Mouse (Mus musculus) limb, embryonic 13.5 days (tissue): ENCODE measurements at regions not wholly inside any gene's neighbourhood (a gene's known extent, or its start where the extent isn't known, plus 50 kb on each side); places are given as distances from the start of the nearest gene placed in this dataset.

Experiments
- ATAC-seq: fragments of 200-750 bp; cut with Nextera tagmentation; 2 replicates; pipeline ENCODE4 v1.8.0; 2017; ENCODE audit warnings: low read depth, moderate number of reproducible peaks, moderate TSS enrichment; ENCODE audit not compliant: low FRiP score
- H3K27ac ChIP-seq: fragments of 300-500 bp; sonication (generic); 2 replicates; pipeline ENCODE4 v1.5.1; 2015; ENCODE audit warnings: inconsistent platforms, mild to moderate bottlenecking, moderate library complexity
- H3K27me3 ChIP-seq: fragments of 300-500 bp; sonication (generic); 2 replicates; pipeline ENCODE4 v1.6.1; 2015; ENCODE audit warnings: mild to moderate bottlenecking, inconsistent platforms
- H3K36me3 ChIP-seq: fragments of 300-500 bp; sonication (generic); 2 replicates; pipeline ENCODE4 v1.6.1; 2015; ENCODE audit warnings: inconsistent platforms, mild to moderate bottlenecking, moderate library complexity
- H3K4me1 ChIP-seq: fragments of 300-500 bp; sonication (generic); 2 replicates; pipeline ENCODE4 v1.6.1; 2015; ENCODE audit warnings: inconsistent platforms
- H3K4me2 ChIP-seq: fragments of 300-500 bp; sonication (generic); replicated peaks from 2 replicates; pipeline ENCODE4 v1.6.1; 2015; ENCODE audit warnings: inconsistent platforms, mild to moderate bottlenecking, moderate library complexity
- H3K4me3 ChIP-seq: fragments of 300-500 bp; sonication (generic); 2 replicates; pipeline ENCODE4 v1.5.1; 2015; ENCODE audit warnings: moderate library complexity, mild to moderate bottlenecking, inconsistent platforms
- H3K9ac ChIP-seq: fragments of 300-500 bp; sonication (generic); 2 replicates; pipeline ENCODE4 v1.6.1; 2015; ENCODE audit warnings: mild to moderate bottlenecking, inconsistent platforms
- H3K9me3 ChIP-seq: fragments of 300-500 bp; sonication (generic); 2 replicates; pipeline ENCODE4 v1.6.1; 2016; ENCODE audit warnings: inconsistent platforms
- WGBS: fragments of 180-500 bp; shearing (Covaris S2); methylation state at CpG from one replicate; pipeline ENCODE4 v1.1.7; 2015; 5-methylcytosine and 5-hydroxymethylcytosine counted together

- H3K4me2 ChIP-seq, result no peak overlapping the region
- ATAC-seq, result no peak
- H3K9ac ChIP-seq, result no peak overlapping the region
- 72% methylated on average over 4 of the region's 4 CpGs for WGBS
- H3K4me1 ChIP-seq, result no peaks in the 10 kb centered on the region
- no peak overlapping the region for H3K4me3 ChIP-seq
- H3K9me3 ChIP-seq, result no peaks in the 10 kb centered on the region
- no peaks in the 10 kb centered on the region for H3K36me3 ChIP-seq
- no peak overlapping the region for H3K27ac ChIP-seq
- H3K27me3 ChIP-seq, result no peaks in the 10 kb centered on the region
Observed at GRCm38 (mm10) chr3:137110485-137110884, 230.4 kb upstream of the Emcn start.

GRCm38 (mm10) chr3:137129967-137130366 is 210.9 kb upstream of the Emcn start:
- WGBS, result 87% methylated on average over 4 of the region's 4 CpGs
- Histone ChIP-seq H3K4me1 (no peaks in the 10 kb centered on the region), H3K9ac (no peak overlapping the region), H3K27ac (no peak overlapping the region), H3K4me3 (no peak overlapping the region), H3K4me2 (no peak overlapping the region), H3K27me3 (no peaks in the 10 kb centered on the region), H3K36me3 (no peaks in the 10 kb centered on the region), H3K9me3 (no peaks in the 10 kb centered on the region)
- no peak for ATAC-seq

DNA sequence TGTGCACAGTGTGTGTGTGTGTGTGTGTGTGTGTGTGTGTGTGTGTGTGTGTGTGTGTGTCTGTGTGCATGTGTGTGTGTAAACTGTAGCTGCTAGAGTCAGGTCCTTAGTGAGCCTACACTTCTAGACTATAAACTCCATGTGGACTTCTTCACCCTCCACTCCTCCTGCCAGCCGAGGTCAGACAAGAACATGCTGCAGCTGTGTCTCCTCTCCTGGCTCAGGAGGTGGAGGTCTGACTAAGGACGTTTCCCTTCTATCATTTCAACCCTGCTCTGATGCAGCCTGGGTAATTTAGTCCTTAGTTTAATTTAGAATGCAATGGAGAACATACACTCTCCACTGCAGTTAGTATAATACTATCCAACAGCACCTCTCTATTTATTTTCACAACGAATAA is 198.8 kb upstream of the Emcn start:
- Histone ChIP-seq H3K27ac (no peak overlapping the region), H3K9me3 (no peaks in the 10 kb centered on the region), H3K36me3 (no peaks in the 10 kb centered on the region), H3K27me3 (no peaks in the 10 kb centered on the region), H3K4me1 (no peaks in the 10 kb centered on the region), H3K9ac (no peak overlapping the region), H3K4me2 (no peak overlapping the region), H3K4me3 (no peak overlapping the region)
- 63% methylated on average over 3 of the region's 3 CpGs for WGBS
- ATAC-seq, result no peak

DNA sequence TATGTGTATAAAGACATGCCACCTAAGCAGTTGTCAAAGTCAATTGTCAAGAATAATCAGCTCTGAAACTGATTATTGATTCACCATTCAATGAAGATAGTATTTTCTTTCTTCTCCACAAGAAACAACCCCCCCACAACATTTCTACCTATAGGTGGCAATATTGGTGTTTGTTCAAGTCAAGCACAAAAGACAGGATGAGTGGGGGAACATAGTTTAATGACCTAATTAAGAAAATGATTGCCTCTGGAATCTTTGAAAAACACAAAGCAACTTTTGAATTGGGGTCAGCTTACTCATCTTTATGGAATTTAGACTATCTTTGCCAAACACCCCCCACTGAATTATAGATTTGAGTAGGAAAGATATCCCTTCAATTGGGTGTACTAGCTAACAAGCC is 194.8 kb upstream of the Emcn start:
- Histone ChIP-seq H3K36me3 (no peaks in the 10 kb centered on the region), H3K4me3 (no peak overlapping the region), H3K27ac (no peak overlapping the region), H3K27me3 (no peaks in the 10 kb centered on the region), H3K4me1 (no peaks in the 10 kb centered on the region), H3K9ac (no peak overlapping the region), H3K4me2 (no peak overlapping the region), H3K9me3 (no peaks in the 10 kb centered on the region)
- no peak for ATAC-seq

GRCm38 (mm10) chr3:137147405-137147804 is 193.5 kb upstream of the Emcn start:
- ATAC-seq, result no peak
- WGBS, result 69% methylated on average over 5 of the region's 5 CpGs
- H3K4me3 ChIP-seq, result no peak overlapping the region

GRCm38 (mm10) chr3:137150414-137151010 is 190.4 kb upstream of the Emcn start:
- ATAC-seq, result no peak
- WGBS, result 84% methylated on average over 14 of the region's 14 CpGs
- H3K27me3 ChIP-seq, result no peaks in the 10 kb centered on the region

More at GRCm38 (mm10) chr3:137147405-137147804, 193.5 kb upstream of the Emcn start:
- Histone ChIP-seq H3K27me3 (no peaks in the 10 kb centered on the region), H3K4me1 (no peaks in the 10 kb centered on the region), H3K9me3 (no peaks in the 10 kb centered on the region), H3K36me3 (no peaks in the 10 kb centered on the region), H3K9ac (no peak overlapping the region), H3K4me2 (no peak overlapping the region), H3K27ac (no peak overlapping the region)

GRCm38 (mm10) chr3:137151431-137151830 is 189.4 kb upstream of the Emcn start:
- H3K36me3 ChIP-seq, result no peaks in the 10 kb centered on the region
- no peak overlapping the region for H3K4me3 ChIP-seq
- H3K9ac ChIP-seq, result no peak overlapping the region
- H3K27me3 ChIP-seq, result no peaks in the 10 kb centered on the region
- no peak overlapping the region for H3K27ac ChIP-seq
- ATAC-seq, result no peak
- WGBS, result 76% methylated on average over 1 of the region's 1 CpGs
- no peaks in the 10 kb centered on the region; the same call in 1 of the 2 replicates for H3K4me1 ChIP-seq
- no peak overlapping the region for H3K4me2 ChIP-seq
- no peaks in the 10 kb centered on the region for H3K9me3 ChIP-seq

More at GRCm38 (mm10) chr3:137150414-137151010, 190.4 kb upstream of the Emcn start:
- Histone ChIP-seq H3K9me3 (no peaks in the 10 kb centered on the region), H3K27ac (no peak overlapping the region), H3K4me1 (no peaks in the 10 kb centered on the region), H3K9ac (no peak overlapping the region), H3K36me3 (no peaks in the 10 kb centered on the region), H3K4me3 (no peak overlapping the region), H3K4me2 (no peak overlapping the region)

DNA sequence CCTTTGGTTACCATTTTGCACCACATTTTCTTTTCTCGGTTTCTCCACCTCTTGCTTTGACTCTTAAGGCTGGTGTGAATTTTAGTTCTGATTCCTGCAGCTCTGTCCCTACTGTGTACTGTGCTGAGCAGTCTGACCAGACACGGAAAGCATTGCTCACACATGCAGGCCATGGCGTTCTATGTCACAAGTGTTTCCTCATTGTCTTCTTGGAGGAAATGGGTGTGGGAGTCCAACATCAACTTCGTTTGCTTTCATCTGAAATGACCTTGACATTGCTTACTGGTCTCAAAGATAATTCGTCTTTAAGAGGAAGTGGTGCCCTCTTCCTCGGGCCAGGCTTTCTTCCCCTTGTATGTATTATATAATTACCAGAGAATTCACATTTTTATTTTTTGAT is 187.6 kb upstream of the Emcn start:
- no peaks in the 10 kb centered on the region for H3K36me3 ChIP-seq

DNA sequence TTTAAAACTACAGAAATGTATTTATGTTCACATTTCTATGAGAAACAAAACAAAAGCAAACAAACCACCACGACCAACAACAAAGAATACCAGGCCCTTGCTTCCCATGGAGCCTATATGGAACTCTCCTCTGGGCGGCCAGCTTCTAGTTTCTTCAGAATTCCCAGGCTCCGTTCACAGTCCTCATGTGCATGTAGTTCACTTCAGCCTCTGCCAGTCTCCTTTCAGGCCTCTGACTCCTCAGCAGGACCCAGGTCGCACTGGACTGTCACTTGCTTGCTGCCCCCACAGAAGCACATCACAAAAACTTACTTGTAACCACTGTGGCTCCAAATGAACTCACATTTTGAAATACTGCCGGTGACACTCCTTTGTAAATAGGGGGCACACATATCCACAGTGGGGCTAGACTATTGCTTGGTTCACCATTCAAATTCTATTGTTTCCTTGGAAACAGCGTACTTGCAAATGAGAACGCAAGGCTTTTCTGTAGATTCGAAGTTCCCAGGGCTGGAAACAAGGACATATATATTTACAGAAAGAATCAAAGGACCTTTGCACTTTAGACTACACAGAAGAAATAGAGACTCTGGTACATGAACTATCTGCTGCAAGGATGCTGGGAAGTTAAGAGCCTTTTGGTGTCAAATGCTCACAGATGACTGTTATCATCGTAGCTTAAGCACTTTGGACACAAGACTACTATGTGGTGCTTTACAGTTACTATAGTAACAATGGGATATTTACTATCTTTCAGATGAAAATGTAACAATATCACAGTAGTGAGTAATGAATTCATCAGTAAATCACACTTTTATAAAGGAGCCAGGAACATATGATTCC is 186.4 kb upstream of the Emcn start:
- H3K27ac ChIP-seq, result no peak overlapping the region
- no peak overlapping the region for H3K9ac ChIP-seq
- ATAC-seq, result no peak
- H3K4me2 ChIP-seq, result no peak overlapping the region
- no peak overlapping the region for H3K4me3 ChIP-seq
- H3K36me3 ChIP-seq, result no peaks in the 10 kb centered on the region
- no peaks in the 10 kb centered on the region for H3K27me3 ChIP-seq
- 84% methylated on average over 9 of the region's 9 CpGs for WGBS
- no peaks in the 10 kb centered on the region for H3K9me3 ChIP-seq
- H3K4me1 ChIP-seq, result no peaks in the 10 kb centered on the region; the same call in 1 of the 2 replicates

More for the DNA sequence above, 187.6 kb upstream of the Emcn start:
- H3K27me3 ChIP-seq, result no peaks in the 10 kb centered on the region
- H3K9ac ChIP-seq, result no peak overlapping the region
- no peak overlapping the region for H3K4me2 ChIP-seq
- H3K9me3 ChIP-seq, result no peaks in the 10 kb centered on the region
- no peak for ATAC-seq
- WGBS, result 80% methylated on average over 6 of the region's 6 CpGs
- H3K4me3 ChIP-seq, result no peak overlapping the region
- H3K27ac ChIP-seq, result no peak overlapping the region
- H3K4me1 ChIP-seq, result no peaks in the 10 kb centered on the region; the same call in 1 of the 2 replicates

DNA sequence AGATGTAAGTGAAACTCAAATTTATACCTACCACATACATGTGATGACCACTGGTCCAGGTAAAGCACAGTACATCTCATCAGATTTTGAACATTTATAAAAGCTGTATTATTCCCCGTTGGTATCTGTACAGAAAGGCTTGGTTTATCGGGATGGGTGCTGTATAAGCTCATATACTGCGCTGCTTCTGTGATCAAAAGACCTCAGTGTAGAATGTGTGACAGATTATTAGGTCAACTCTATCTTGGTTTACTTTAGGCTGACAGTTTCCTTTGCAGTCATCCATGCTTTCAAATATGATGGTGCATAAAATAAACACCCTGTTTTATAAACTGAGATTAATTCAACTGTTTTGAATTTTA is 185.8 kb upstream of the Emcn start:
- H3K4me3 ChIP-seq, result no peak overlapping the region
- no peak for ATAC-seq
- H3K9me3 ChIP-seq, result no peaks in the 10 kb centered on the region
- 86% methylated on average over 3 of the region's 3 CpGs for WGBS
- H3K27me3 ChIP-seq, result no peaks in the 10 kb centered on the region
- no peak overlapping the region for H3K4me2 ChIP-seq
- H3K4me1 ChIP-seq, result no peaks in the 10 kb centered on the region; the same call in 1 of the 2 replicates
- H3K36me3 ChIP-seq, result no peaks in the 10 kb centered on the region
- no peak overlapping the region for H3K9ac ChIP-seq
- H3K27ac ChIP-seq, result no peak overlapping the region

DNA sequence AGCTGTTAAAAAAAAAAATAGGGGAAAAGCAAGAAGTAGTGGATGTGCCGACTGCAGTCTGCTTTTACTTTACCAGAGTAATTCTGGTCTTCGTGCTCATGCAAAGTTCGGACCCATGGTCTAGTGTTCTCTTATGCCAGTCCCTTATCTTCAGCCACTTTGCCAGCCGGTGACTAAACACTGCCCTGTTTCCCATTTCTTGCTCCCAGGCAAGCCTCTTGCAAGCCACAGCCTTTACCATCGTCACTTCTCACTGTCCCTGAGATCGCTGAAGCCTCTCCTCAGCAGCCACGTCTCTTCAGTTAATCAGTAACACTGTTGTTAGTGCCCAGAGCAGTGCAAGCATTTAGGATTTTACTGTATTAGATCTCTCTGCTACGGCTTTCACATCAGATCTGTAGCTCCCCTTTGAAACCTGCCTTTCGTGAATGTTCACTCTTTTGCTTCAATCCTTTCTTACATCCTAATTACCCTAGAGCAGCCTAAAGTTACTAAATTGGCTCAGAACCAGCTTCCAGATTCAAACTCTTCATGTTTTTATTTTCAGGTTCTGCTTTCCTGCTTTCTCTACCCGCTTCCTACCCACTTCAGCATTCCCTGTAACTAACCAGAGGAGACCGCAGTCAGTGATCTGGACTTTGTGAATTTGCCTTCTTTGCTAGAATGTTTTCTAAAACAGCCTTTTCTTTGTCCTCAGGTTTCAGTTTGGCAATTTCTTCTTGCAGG is 184.5 kb upstream of the Emcn start:
- Histone ChIP-seq H3K36me3 (no peaks in the 10 kb centered on the region), H3K27ac (no peak overlapping the region), H3K4me3 (no peak overlapping the region), H3K4me2 (no peak overlapping the region), H3K4me1 (no peaks in the 10 kb centered on the region; the same call in 1 of the 2 replicates), H3K27me3 (no peaks in the 10 kb centered on the region), H3K9me3 (no peaks in the 10 kb centered on the region), H3K9ac (no peak overlapping the region)
- 62% methylated on average over 11 of the region's 11 CpGs for WGBS
- no peak for ATAC-seq

- H3K36me3 ChIP-seq, result no peaks in the 10 kb centered on the region
- no peak for ATAC-seq
- no peak overlapping the region for H3K27ac ChIP-seq
- no peak overlapping the region for H3K4me3 ChIP-seq
- H3K4me2 ChIP-seq, result no peak overlapping the region
- no peaks in the 10 kb centered on the region for H3K4me1 ChIP-seq
- no peak overlapping the region for H3K9ac ChIP-seq
- whole genome bisulfite sequencing, result 85% methylated on average over 1 of the region's 1 CpGs
- no peaks in the 10 kb centered on the region for H3K27me3 ChIP-seq
- no peaks in the 10 kb centered on the region for H3K9me3 ChIP-seq
Observed at GRCm38 (mm10) chr3:137189035-137189434, 151.8 kb upstream of the Emcn start.
